Mouse (Mus musculus) 416B (cell line): ENCODE results near the gene Vbp1.
A peak's percentile ranks its signal among the peaks of the same experiment; 100 is the strongest.

ENCODE experiments used
- DNase-seq: peaks from one replicate; pipeline ENCODE4 v3.0.0; 2011; ENCODE audit warnings: low read depth

Vbp1 gene

GRCm38 (mm10) chrX:75514179-75514972 lies at the start of gene Vbp1:
Gene Vbp1, plus strand, starts transcription at chrX:75514299.
- DNase-seq, result peak; percentile 95

- peak; percentile 83 for DNase-seq
Observed at GRCm38 (mm10) chrX:75475182-75475644, 38.9 kb upstream of the Vbp1 start.

DNA sequence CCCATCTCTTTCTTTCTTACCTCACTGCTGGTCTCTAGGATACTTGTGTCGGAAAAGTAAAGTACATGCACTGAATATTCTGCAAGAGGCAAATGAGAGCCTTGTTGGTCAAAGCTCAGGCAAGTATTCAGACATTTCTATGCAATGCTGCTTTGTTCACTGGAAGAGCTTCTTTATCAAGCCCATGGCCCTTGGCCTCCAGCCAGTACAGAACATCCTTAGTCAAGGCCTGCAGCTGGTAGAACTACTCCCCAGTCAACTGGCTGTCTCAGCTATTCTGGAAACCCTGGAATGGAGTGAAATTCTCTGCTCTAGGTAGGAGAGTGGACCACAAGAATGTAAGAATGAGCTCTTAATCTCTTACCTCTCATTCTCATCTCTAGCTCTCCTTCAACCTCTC lies 24.2 kb upstream of the Vbp1 start:
- no peak for DNase-seq

DNA sequence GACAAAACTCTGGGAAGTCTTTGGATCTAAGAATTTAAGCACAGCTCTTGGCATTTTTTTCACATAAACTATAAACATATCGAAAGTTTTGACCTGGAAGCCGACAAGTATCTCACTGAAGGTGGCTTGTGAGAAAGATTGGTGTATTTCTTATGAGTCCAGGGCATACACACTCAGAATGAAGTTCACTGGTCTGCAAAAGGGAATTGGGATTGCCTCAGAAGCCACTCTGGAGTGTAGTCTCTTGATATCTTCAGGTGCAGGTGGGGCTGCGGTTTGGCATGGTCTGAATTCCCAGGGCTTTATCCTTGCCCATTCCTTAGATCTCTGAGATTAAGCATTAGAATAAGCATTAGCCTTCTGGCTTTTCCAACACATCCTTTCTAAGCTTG lies 316 bp upstream of the Vbp1 start:
- DNase-seq, result no peak

- DNase-seq, result no peak
Observed at GRCm38 (mm10) chrX:75577582-75578324, 63.7 kb downstream of the Vbp1 start, which contains the start of gene Rab39b. Gene Rab39b, minus strand, starts transcription at chrX:75578231.

DNA sequence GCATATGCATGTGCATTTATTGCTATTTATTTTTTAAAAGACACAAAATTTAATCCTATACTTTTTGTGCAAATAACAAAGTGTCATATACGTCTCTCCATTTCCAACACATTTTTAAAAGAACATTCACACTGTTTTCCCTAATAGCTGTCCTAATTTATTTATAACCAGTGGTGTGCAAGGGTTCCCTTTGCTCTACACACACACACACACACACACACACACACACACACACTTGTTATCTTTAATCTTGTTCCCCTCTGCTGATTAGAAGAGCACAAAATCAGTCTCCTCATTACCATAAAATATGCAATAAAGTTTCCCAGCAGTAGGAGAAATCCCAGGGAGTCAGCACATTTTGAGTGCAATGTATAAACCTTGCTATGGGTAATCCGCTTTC lies 64.4 kb downstream of the Vbp1 start:
- DNase-seq, result no peak
